Mouse (Mus musculus) cerebellum, adult 18-20 months (tissue): Measurements from ENCODE around the gene Sec22a.
A peak's percentile ranks its signal among the peaks of the same experiment; 100 is the strongest.

Source experiments
- DNase-seq, 2 experiments: peaks; one replicate each; pipeline ENCODE4 v3.0.0; 2021

Gene Sec22a

GRCm38 (mm10) chr16:35363150-35364062 lies at the start of gene Sec22a:
Gene Sec22a, minus strand, starts transcription at chr16:35363918.
- DNase-seq = peak; percentile 97

GRCm38 (mm10) chr16:35406706-35407105 lies 43.0 kb upstream of the Sec22a start:
- DNase-seq = no peak

GRCm38 (mm10) chr16:35406166-35406565 lies 42.4 kb upstream of the Sec22a start:
- DNase-seq = no peak

- no peak for DNase-seq
Measured at GRCm38 (mm10) chr16:35405348-35406080, 41.8 kb upstream of the Sec22a start.

- no peak for DNase-seq
Measured at GRCm38 (mm10) chr16:35404864-35405263, 41.1 kb upstream of the Sec22a start.

GRCm38 (mm10) chr16:35403891-35404290 lies 40.2 kb upstream of the Sec22a start:
- DNase-seq = no peak

DNA sequence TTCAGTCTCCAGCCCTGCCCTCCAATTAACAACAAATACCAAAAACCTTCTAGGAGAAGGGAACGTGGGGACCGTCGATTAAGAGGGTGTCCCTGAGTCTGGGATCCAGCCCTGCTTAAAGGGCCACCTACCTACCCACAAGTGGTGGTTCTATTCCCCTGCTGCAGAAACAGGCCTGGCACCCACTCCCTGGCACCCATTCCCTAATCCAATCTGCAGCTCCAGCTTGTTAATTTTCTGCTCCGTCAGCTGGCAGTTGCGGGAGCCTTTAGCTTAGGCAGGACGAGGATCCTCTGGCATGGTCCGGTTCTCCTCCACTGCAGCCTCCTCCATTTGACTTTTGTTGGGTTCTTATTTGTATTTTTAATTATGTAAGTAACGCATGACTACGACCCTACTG lies 39.6 kb upstream of the Sec22a start:
- no peak for DNase-seq

DNA sequence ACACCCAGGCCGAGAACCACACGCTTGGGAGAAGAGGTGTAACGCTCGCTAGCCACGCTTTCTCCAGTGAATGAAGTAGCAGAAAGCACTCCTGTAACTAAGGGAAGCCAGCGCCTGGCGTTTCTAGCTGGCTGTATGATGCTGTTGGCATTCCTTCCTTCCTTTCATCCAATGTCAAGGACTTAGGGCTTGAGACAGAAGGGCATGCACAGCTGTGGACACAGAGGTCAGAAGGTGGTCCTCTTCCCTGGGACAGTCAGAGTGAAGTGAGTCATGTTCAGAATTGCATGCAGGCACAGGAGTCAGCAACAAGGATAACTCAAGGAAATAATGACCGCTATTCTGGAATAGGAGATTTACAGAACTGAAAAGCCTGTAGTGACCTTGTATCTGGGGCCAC lies 29.1 kb upstream of the Sec22a start:
- no peak for DNase-seq

DNA sequence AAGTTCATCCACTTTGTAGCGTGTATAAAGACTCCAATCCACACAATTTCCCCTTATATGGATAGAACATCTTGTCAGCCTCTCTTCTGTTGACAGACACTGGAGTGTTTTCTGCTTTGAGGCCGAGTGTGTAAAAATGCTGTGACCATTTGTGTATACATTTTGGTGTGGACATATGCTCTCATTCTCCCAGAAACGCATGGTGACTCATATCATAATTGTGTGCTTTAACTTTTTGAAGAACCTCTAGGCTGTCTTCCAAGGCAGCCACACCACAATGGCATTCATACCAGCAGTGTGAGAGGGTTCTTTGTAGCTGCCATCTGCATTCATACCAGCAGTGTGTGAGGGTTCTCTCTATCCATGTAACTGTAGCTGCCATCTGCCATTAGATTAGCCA lies 21.9 kb upstream of the Sec22a start:
- no peak for DNase-seq

DNA sequence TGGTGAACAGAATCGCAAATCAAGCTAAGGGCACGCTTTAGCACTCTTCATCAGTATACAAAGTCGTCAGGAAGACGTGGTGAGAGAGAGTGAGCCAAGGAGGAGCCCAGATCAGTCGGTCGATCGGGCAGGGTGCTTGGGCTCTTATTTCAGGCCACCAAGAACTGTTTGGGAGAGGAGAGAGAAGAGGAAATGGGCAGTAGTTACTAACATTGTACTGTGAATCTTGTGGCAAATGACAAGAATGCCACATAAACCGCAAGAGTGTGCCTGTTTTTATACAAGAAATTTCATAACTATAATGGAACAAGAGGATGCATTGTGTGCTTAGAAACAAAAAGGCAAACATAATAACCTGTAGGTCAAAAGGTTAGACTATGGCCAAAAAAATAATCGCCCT lies 16.3 kb upstream of the Sec22a start:
- DNase-seq = no peak

- no peak for DNase-seq
Measured at GRCm38 (mm10) chr16:35379344-35379743, 15.6 kb upstream of the Sec22a start.

- DNase-seq = no peak
Measured at GRCm38 (mm10) chr16:35364063-35364428, 328 bp upstream of the Sec22a start.

GRCm38 (mm10) chr16:35362221-35362620 lies 1.5 kb downstream of the Sec22a start:
- DNase-seq = no peak

- peak; percentile 27 to 58 for DNase-seq
Measured at GRCm38 (mm10) chr16:35360593-35360992, 3.1 kb downstream of the Sec22a start.

- DNase-seq = no peak
Measured at GRCm38 (mm10) chr16:35357449-35357848, 6.3 kb downstream of the Sec22a start.

DNA sequence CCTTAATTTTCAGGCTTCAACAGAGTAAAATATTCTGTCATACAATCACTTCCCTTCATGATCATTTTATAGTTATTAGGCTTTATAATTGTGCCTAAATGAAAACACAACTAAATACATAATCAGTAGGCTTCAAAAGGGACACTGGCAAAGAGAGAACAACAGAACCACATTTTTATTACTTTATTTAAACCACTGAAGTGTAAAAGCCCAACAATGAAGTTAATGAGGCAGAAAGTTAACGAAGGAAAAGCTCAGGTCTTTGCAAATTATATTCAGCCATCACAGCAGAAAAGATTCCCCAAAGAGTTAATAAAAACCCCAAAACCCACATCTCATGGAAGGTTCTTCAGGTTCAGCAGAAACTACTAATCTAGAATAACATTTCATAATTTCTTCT lies 33.3 kb downstream of the Sec22a start:
- no peak for DNase-seq

DNA sequence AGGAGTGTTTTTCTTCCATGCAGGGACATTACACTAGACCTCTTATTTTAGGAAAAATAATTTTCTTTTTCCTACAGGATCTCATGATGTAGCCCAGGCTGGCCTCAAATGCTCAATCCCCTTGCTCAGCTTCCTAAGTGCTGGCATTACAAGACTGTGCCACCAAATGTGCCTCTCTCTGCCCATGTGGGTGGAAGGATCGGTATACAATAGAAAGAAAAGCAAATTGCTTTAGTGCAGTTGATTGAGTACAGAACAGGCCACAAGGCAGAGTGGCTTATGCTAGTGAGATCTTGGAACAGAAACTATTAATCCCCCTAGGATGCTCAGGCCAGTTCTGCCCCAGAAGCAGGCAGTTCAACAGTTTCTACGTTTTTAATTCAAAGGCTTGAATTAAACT lies 43.9 kb downstream of the Sec22a start:
- no peak for DNase-seq

DNA sequence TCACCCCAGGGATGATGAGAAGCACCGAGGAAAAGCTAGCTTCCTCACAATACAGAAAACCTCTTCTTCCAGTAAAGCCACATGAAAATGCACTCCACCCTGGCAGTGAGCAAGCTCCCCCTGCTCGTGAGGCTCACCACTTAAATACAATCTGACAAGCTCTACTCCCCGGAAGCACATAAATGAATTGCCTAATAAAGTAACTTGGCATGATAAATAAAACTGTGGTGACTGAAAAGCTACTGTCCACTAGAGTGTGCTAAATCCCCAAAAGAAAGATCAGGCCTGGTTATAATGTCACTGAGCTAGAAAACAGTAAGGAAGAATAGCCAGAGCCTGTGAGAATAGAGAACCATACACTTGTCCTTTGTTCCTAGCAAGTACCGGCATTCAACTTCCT lies 44.4 kb downstream of the Sec22a start:
- no peak for DNase-seq

DNA sequence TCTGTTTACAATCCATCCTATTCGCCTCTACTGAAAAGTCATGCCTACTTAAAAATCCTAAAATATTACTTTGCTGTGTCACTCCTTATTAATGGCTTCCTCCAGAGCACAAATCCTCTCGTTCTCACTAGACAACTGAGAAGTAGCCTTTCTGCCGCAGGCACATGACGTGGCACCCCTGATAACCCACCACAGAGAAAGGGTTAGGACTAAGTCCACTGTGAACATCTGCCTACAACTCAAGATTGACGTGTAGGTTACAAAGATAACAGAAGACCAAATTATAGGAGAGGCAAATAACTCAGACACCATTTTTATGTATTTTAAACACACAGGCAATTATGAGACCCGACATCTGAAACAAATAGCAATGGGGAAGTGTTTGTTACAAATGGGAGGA lies 45.3 kb downstream of the Sec22a start:
- no peak for DNase-seq

DNA sequence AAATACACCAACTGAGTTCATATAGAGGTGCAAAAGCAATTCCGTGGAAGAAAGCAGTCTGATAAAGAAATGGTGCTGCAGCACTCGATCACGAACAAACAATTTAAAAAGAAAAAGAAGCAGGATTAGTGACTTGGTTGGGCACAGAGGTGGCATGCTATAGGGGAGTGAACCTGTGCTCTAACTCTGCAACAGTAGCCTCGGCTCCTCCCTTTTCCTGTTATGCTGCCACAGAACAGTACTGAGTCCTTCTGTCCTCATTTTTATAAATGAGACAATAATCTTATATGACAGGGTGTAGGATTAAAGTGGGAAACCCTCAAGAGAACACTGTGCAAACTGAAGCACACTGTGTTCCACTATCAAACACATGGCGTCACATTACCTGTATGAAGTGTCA lies 46.3 kb downstream of the Sec22a start:
- no peak for DNase-seq

GRCm38 (mm10) chr16:35316856-35317264 lies 46.9 kb downstream of the Sec22a start:
- no peak for DNase-seq

DNA sequence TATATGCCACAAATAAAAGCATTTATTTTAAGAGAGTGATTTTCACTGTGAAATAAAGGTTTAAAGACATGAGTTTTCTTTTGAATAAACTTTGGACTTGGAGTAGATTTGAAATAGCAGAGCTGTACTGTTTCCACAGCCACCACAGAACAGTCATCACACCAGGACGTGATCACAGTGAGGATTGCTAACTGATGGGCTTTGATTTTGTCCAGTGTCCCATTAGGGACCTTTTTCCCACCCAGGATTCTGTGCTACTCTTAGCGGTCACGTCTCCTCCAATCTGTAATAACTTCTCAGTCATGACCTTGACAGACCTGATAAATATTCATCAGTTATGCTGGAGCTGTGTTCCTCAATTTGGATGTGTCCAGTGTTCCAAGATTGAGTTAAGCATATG lies 48.2 kb downstream of the Sec22a start:
- no peak for DNase-seq

DNA sequence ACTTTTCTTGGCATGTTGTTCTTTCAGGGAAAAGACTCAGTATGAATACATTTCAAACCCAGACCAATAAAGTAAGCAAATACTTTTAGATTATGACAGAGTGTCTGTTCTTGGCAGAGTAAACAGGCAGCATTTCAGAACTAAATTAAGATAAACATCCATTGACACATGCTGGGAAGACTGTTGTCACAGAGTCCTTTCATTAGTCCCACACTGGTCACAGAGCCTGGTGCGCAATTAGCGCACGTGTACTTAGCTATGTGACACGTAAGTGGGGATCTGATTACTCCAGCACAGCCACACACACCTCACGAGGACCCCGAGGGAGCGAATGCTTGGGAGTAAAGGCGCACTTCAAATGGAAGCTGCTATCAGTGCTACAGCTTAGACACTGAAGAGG lies 52.1 kb downstream of the Sec22a start:
- DNase-seq = no peak

GRCm38 (mm10) chr16:35310551-35311110 lies 53.1 kb downstream of the Sec22a start:
- DNase-seq = no peak
